Mouse (Mus musculus) thymus, adult 2 months (tissue): ENCODE results near the gene Vezt.

Source experiments
- CTCF ChIP-seq: fragments of 200-500 bp; IDR thresholded peaks from 2 replicates; pipeline ENCODE4 v1.5.1; 2012; ENCODE audit warnings: mild to moderate bottlenecking, control low read depth, low read length, moderate library complexity, borderline replicate concordance; ENCODE audit not compliant: control insufficient read depth, poor library complexity, insufficient read depth; ENCODE audit errors: extremely low read depth
- POLR2A ChIP-seq: fragments of 200-500 bp; IDR thresholded peaks from 2 replicates; pipeline ENCODE4 v1.6.1; 2012; ENCODE audit warnings: mild to moderate bottlenecking, low read length, control low read depth, moderate library complexity; ENCODE audit not compliant: control insufficient read depth, poor library complexity, insufficient read depth; ENCODE audit errors: extremely low read depth

DNA sequence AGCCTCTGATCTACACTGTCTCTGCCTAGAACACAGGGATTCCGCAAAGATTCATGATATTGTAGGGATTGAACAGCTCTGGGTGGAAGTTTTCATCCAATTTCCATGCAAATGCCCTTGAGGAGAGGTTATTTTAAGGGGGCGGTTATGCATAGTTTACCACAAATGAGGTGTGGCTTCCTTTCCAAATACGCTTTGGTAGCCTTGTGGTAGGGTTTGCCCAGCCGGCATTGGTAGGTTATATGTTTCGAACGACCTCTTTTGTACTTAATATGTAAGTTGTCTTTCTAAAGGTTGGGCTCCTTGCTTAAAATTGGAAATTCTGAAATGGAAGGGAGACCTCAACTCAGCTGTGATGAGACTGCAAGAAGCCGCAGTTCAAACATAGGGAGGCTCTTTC, 127.1 kb downstream of the Vezt start:
- TF ChIP-seq POLR2A (no peak), CTCF (no peak)
